Mouse (Mus musculus): ENCODE results near the gene Amot. TPM values are rescaled to one million over a fixed set of nuclear protein-coding genes. Genes with fewer than 3 reads are reported as not detected.

Gene Amot
- polyA plus RNA-seq (2014; fragmentation: Nextera tagmentation; extraction: Ambion mirVana): 76.4 and 78.5 TPM in 2 replicates

- 18% methylated on average over 34 of the region's 34 CpGs for WGBS
- H3K9ac ChIP-seq (ENCODE audit: low read length): peak within 1 kb of the TSS; percentile 61
Measured at GRCm38 (mm10) chrX:145504717-145505415, at the start of gene Amot. Amot (minus strand) TSS chrX:145505181.

DNA sequence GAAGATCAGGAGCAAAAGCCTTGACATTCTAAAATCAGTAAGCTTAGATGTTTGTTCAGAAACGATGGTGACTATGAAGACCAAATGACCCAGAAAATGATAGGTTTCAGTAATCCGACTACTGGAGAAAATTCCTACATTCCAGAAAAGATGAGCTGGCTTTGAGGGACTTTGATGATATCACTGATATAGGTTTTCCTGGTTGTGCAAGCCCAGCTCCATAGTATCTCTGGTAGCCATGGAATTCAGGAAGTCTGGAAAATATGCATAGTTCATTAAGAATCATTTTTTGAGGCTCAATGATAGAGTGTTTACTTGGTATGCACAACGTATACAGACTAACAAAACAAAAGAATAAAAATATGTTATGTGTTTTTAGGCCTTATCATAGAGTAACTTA is 40.1 kb upstream of the Amot start:
- DNase-seq (ENCODE audit: low spot score): no peak
- no peak overlapping the region for H3K4me2 ChIP-seq (ENCODE audit: low read depth, severe bottlenecking)
- WGBS: 84% methylated on average over 3 of the region's 3 CpGs
- no peaks in the 10 kb centered on the region for H3K27me3 ChIP-seq (ENCODE audit: control insufficient read depth, insufficient read depth, low read length)
- no peak for ATAC-seq (ENCODE audit: insufficient number of reproducible peaks, low FRiP score, low TSS enrichment, low read depth)
- H3K4me1 ChIP-seq (ENCODE audit: control insufficient read depth, insufficient read depth, low read length): no peaks in the 10 kb centered on the region
- H3K27ac ChIP-seq (replicated peaks; ENCODE audit: low read depth, low read length): no peak overlapping the region
- no peaks in the 10 kb centered on the region for H3K9me3 ChIP-seq (ENCODE audit: control insufficient read depth, low read length)
- H3K36me3 ChIP-seq (ENCODE audit: control insufficient read depth, insufficient read depth, low read length): no peaks in the 10 kb centered on the region
- no peak overlapping the region for H3K4me3 ChIP-seq (ENCODE audit: low read depth, low read length)
- H3K9ac ChIP-seq (ENCODE audit: low read length): no peak overlapping the region

More at GRCm38 (mm10) chrX:145504717-145505415, at the start of gene Amot:
- peak within 1 kb of the TSS; percentile 57 for H3K4me3 ChIP-seq (ENCODE audit: low read depth, low read length)
- peak; percentile 91 for ATAC-seq (ENCODE audit: insufficient number of reproducible peaks, low FRiP score, low TSS enrichment, low read depth)
- peak; percentile 90 for DNase-seq (ENCODE audit: low spot score)
- no peaks in the 10 kb centered on the region; the same call in 1 of the 2 replicates for H3K27me3 ChIP-seq (ENCODE audit: control insufficient read depth, insufficient read depth, low read length)
- 0 out of 2 replicates have a peak, but pooled peaks cover 4% of the 10 kb centered on the region for H3K4me1 ChIP-seq (ENCODE audit: control insufficient read depth, insufficient read depth, low read length)
- peak within 1 kb of the TSS; percentile 50 for H3K4me2 ChIP-seq (ENCODE audit: low read depth, severe bottlenecking)
- no peaks in the 10 kb centered on the region for H3K36me3 ChIP-seq (ENCODE audit: control insufficient read depth, insufficient read depth, low read length)
- H3K27ac ChIP-seq (replicated peaks; ENCODE audit: low read depth, low read length): peak within 1 kb of the TSS; percentile 62; the same call in 1 of the 2 replicates
- H3K9me3 ChIP-seq (ENCODE audit: control insufficient read depth, low read length): no peaks in the 10 kb centered on the region

- no peaks in the 10 kb centered on the region for H3K27me3 ChIP-seq (ENCODE audit: control insufficient read depth, insufficient read depth, low read length)
- 64% methylated on average over 4 of the region's 4 CpGs for WGBS
Measured at GRCm38 (mm10) chrX:145543602-145544490, 38.9 kb upstream of the Amot start.

GRCm38 (mm10) chrX:145541050-145541449 is 36.1 kb upstream of the Amot start:
- H3K9ac ChIP-seq (ENCODE audit: low read length): no peak overlapping the region
- no peaks in the 10 kb centered on the region for H3K9me3 ChIP-seq (ENCODE audit: control insufficient read depth, low read length)
- WGBS: 86% methylated on average over 1 of the region's 1 CpGs

More at GRCm38 (mm10) chrX:145543602-145544490, 38.9 kb upstream of the Amot start:
- H3K9ac ChIP-seq (ENCODE audit: low read length): no peak overlapping the region
- no peak overlapping the region for H3K4me2 ChIP-seq (ENCODE audit: low read depth, severe bottlenecking)
- H3K9me3 ChIP-seq (ENCODE audit: control insufficient read depth, low read length): no peaks in the 10 kb centered on the region
- H3K36me3 ChIP-seq (ENCODE audit: control insufficient read depth, insufficient read depth, low read length): no peaks in the 10 kb centered on the region
- ATAC-seq (ENCODE audit: insufficient number of reproducible peaks, low FRiP score, low TSS enrichment, low read depth) (no peak), DNase-seq (ENCODE audit: low spot score) (no peak)
- no peaks in the 10 kb centered on the region for H3K4me1 ChIP-seq (ENCODE audit: control insufficient read depth, insufficient read depth, low read length)
- H3K4me3 ChIP-seq (ENCODE audit: low read depth, low read length): no peak overlapping the region
- H3K27ac ChIP-seq (replicated peaks; ENCODE audit: low read depth, low read length): no peak overlapping the region

GRCm38 (mm10) chrX:145540321-145540720 is 35.3 kb upstream of the Amot start:
- Histone ChIP-seq H3K4me2 (ENCODE audit: low read depth, severe bottlenecking) (no peak overlapping the region), H3K36me3 (ENCODE audit: control insufficient read depth, insufficient read depth, low read length) (no peaks in the 10 kb centered on the region), H3K9me3 (ENCODE audit: control insufficient read depth, low read length) (no peaks in the 10 kb centered on the region), H3K27ac (replicated peaks; ENCODE audit: low read depth, low read length) (no peak overlapping the region), H3K4me1 (ENCODE audit: control insufficient read depth, insufficient read depth, low read length) (no peaks in the 10 kb centered on the region), H3K4me3 (ENCODE audit: low read depth, low read length) (no peak overlapping the region), H3K27me3 (ENCODE audit: control insufficient read depth, insufficient read depth, low read length) (no peaks in the 10 kb centered on the region), H3K9ac (ENCODE audit: low read length) (no peak overlapping the region)
- ATAC-seq (ENCODE audit: insufficient number of reproducible peaks, low FRiP score, low TSS enrichment, low read depth): no peak
- WGBS: 86% methylated on average over 1 of the region's 1 CpGs
- no peak for DNase-seq (ENCODE audit: low spot score)

More at GRCm38 (mm10) chrX:145541050-145541449, 36.1 kb upstream of the Amot start:
- DNase-seq (ENCODE audit: low spot score) (no peak), ATAC-seq (ENCODE audit: insufficient number of reproducible peaks, low FRiP score, low TSS enrichment, low read depth) (no peak)
- H3K27ac ChIP-seq (replicated peaks; ENCODE audit: low read depth, low read length): no peak overlapping the region
- H3K4me3 ChIP-seq (ENCODE audit: low read depth, low read length): no peak overlapping the region
- no peaks in the 10 kb centered on the region for H3K36me3 ChIP-seq (ENCODE audit: control insufficient read depth, insufficient read depth, low read length)
- H3K4me1 ChIP-seq (ENCODE audit: control insufficient read depth, insufficient read depth, low read length): no peaks in the 10 kb centered on the region
- H3K27me3 ChIP-seq (ENCODE audit: control insufficient read depth, insufficient read depth, low read length): no peaks in the 10 kb centered on the region
- H3K4me2 ChIP-seq (ENCODE audit: low read depth, severe bottlenecking): no peak overlapping the region

DNA sequence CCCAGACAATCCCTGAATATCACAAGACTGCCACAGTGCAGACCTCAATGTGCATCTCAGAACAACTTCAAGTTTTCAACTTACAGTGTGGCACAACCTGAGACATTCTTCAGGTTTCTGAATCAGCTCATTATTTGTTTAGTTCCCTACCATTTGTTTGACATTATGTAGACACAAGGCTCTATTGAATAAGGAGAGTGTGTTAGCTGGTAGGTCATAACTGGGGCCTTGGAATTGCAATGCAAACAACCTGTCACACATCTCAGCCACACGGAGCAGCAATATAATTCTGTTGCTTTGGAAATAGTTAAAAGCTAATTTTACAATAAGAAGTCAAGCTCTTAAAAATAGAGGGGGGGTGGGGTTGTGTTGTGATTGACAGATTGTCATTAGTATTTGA is 24.6 kb upstream of the Amot start:
- no peak overlapping the region for H3K9ac ChIP-seq (ENCODE audit: low read length)
- H3K36me3 ChIP-seq (ENCODE audit: control insufficient read depth, insufficient read depth, low read length): no peaks in the 10 kb centered on the region
- no peak for ATAC-seq (ENCODE audit: insufficient number of reproducible peaks, low FRiP score, low TSS enrichment, low read depth)
- H3K27ac ChIP-seq (replicated peaks; ENCODE audit: low read depth, low read length): no peak overlapping the region
- no peak overlapping the region for H3K4me3 ChIP-seq (ENCODE audit: low read depth, low read length)
- 60% methylated on average over 1 of the region's 1 CpGs for WGBS
- H3K27me3 ChIP-seq (ENCODE audit: control insufficient read depth, insufficient read depth, low read length): no peaks in the 10 kb centered on the region
- no peaks in the 10 kb centered on the region for H3K9me3 ChIP-seq (ENCODE audit: control insufficient read depth, low read length)
- no peak overlapping the region for H3K4me2 ChIP-seq (ENCODE audit: low read depth, severe bottlenecking)
- DNase-seq (ENCODE audit: low spot score): no peak
- no peaks in the 10 kb centered on the region for H3K4me1 ChIP-seq (ENCODE audit: control insufficient read depth, insufficient read depth, low read length)

DNA sequence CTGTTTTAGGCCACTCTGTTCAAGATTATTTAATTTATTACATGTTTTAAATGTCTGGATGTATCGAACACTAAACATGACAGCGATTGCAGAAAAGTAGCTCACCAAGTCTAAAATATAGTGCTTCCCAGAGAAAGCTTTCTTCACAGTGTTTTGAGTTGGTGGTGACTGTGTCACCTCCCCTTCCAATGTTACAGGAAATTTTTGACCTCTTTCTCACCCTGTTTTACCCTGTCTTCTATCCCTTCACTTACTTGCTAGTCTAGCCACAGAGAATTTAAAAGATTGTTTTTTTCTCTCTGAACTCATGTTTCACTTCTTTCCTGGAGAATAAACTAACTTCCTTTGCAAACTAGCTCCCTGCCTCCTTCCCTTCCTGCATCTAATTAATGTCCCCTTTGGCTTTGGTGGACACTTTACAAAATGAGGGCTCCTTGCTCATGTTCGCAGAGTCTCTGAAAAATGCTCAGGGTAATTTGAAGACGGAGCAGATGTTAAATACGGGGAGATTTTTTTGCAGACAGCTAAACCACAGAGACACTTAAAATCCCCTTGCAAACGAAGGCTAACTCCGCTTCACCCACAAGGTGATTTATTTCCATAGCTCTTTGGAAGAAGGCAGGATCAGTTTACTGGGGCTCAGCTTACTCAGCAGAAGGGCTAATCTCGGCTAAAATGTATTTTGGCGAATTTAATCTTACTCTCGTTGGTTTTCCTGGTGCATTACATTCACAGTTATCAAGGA is 11.5 kb upstream of the Amot start:
- Histone ChIP-seq H3K27ac (replicated peaks; ENCODE audit: low read depth, low read length) (peak overlapping the region; percentile 8; the same call in 1 of the 2 replicates), H3K9me3 (ENCODE audit: control insufficient read depth, low read length) (no peaks in the 10 kb centered on the region), H3K9ac (ENCODE audit: low read length) (no peak overlapping the region), H3K4me2 (ENCODE audit: low read depth, severe bottlenecking) (no peak overlapping the region), H3K4me1 (ENCODE audit: control insufficient read depth, insufficient read depth, low read length) (no peaks in the 10 kb centered on the region), H3K27me3 (ENCODE audit: control insufficient read depth, insufficient read depth, low read length) (no peaks in the 10 kb centered on the region), H3K4me3 (ENCODE audit: low read depth, low read length) (no peak overlapping the region), H3K36me3 (ENCODE audit: control insufficient read depth, insufficient read depth, low read length) (no peaks in the 10 kb centered on the region)
- WGBS: 41% methylated on average over 10 of the region's 10 CpGs
- peak; percentile 37; the same call in 1 of the 2 replicates for ATAC-seq (ENCODE audit: insufficient number of reproducible peaks, low FRiP score, low TSS enrichment, low read depth)
- DNase-seq (ENCODE audit: low spot score): no peak
